Mouse (Mus musculus) megakaryocyte, embryonic 14.5 days (primary cell): ENCODE results near the gene 4930452B06Rik.

Source experiments
- FLI1 ChIP-seq: IDR thresholded peaks from 2 replicates; pipeline ENCODE4 v1.6.1; 2012; ENCODE audit warnings: low read length, inconsistent platforms, mixed read lengths
- GATA1 ChIP-seq: IDR thresholded peaks from 3 replicates; pipeline ENCODE4 v1.6.1; 2012; ENCODE audit warnings: mixed read lengths, low read length, inconsistent platforms, borderline replicate concordance

GRCm38 (mm10) chr14:8494952-8495351 is 171.1 kb downstream of the 4930452B06Rik start:
- TF ChIP-seq GATA1 (no peak), FLI1 (no peak)
